Mouse (Mus musculus) limb, embryonic 12.5 days (tissue): ENCODE data around the gene Gm8122. TPM values are rescaled to one million over a fixed set of nuclear protein-coding genes. Genes with fewer than 3 reads are reported as not detected.
"Not testable (repeated sequence)": the region's sequence is repeated elsewhere in the genome, so short reads cannot be mapped to it uniquely, and the experiment has no call there.

Experiments
- ATAC-seq: fragments of 200-750 bp; cut with Nextera tagmentation; 2 replicates; pipeline ENCODE4 v1.8.0; 2017; ENCODE audit warnings: low read depth, moderate TSS enrichment; ENCODE audit not compliant: insufficient number of reproducible peaks, insufficient read depth, low FRiP score, low TSS enrichment
- H3K27ac ChIP-seq: fragments of 300-500 bp; sonication (generic); 2 replicates; pipeline ENCODE4 v1.5.1; 2016; ENCODE audit warnings: mild to moderate bottlenecking, moderate library complexity
- H3K27me3 ChIP-seq: fragments of 300-500 bp; sonication (generic); 2 replicates; pipeline ENCODE4 v1.6.1; 2016; ENCODE audit warnings: mild to moderate bottlenecking, moderate library complexity
- H3K36me3 ChIP-seq: fragments of 300-500 bp; sonication (generic); 2 replicates; pipeline ENCODE4 v1.6.1; 2016; ENCODE audit warnings: mild to moderate bottlenecking, moderate library complexity
- H3K4me1 ChIP-seq: fragments of 300-500 bp; sonication (generic); replicated peaks from 2 replicates; pipeline ENCODE4 v1.6.1; 2016
- H3K4me2 ChIP-seq: fragments of 300-500 bp; sonication (generic); 2 replicates; pipeline ENCODE4 v1.6.1; 2016; ENCODE audit warnings: mild to moderate bottlenecking, moderate library complexity
- H3K4me3 ChIP-seq: fragments of 300-500 bp; sonication (generic); replicated peaks from 2 replicates; pipeline ENCODE4 v1.5.1; 2016; ENCODE audit warnings: mild to moderate bottlenecking
- H3K9ac ChIP-seq: fragments of 300-500 bp; sonication (generic); replicated peaks from 2 replicates; pipeline ENCODE4 v1.6.1; 2016; ENCODE audit warnings: mild to moderate bottlenecking, moderate library complexity
- H3K9me3 ChIP-seq: fragments of 300-500 bp; sonication (generic); 2 replicates; pipeline ENCODE4 v1.6.1; 2016; ENCODE audit warnings: mild to moderate bottlenecking, moderate library complexity
- WGBS: fragments of 180-500 bp; shearing (Covaris S2); methylation state at CpG from one replicate; pipeline ENCODE4 v1.1.7; 2016; 5-methylcytosine and 5-hydroxymethylcytosine counted together
- polyA plus RNA-seq: library from polyadenylated mRNA; unstranded; fragments of >200 nt; fragmentation: Nextera tagmentation; extraction: Ambion mirVana; gene quantifications from 2 replicates; pipeline ENCODE4 v1.2.1, GENCODE M21; 2016

The Gm8122 gene
- polyA plus RNA-seq, 1 experiment from 2014 or later = not detected

- 34% methylated on average over 5 of the region's 6 CpGs for WGBS
- not testable (repeated sequence) for ATAC-seq, H3K9me3 ChIP-seq, H3K4me2 ChIP-seq, H3K4me1 ChIP-seq, H3K4me3 ChIP-seq, H3K27me3 ChIP-seq, H3K36me3 ChIP-seq, H3K27ac ChIP-seq, H3K9ac ChIP-seq
Observed at GRCm38 (mm10) chr14:43250549-43251253, 15.6 kb upstream of the Gm8122 start.

DNA sequence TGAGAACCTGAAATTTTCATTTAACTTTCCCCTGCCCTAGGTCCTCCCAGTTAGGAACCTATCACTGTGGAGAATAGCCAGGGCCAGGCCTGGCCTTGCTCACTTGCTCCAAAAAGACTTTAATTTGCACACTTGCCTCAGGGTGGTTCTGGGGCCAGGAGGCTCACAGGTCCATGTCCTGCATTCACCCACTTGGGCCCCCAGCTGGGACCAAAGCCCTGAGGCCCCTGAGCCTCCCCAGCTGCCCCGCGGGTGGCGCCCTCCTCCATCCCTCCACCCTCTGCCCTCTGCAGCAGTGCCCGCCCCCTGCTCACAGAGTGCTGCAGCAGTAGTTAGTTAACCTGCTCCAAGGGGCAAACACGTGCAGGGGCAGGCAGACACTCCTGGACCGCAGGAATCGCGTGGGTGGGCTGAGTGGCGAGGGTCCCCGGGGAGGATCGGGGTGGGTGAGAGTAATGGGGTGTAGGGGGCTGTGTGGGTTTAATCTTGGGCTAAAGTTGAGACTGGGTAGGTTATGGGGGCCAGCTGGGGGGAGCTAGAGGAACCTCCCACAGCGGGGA lies 14.6 kb upstream of the Gm8122 start:
- 23% methylated on average over 9 of the region's 12 CpGs for WGBS
- not testable (repeated sequence) for H3K9me3 ChIP-seq, H3K36me3 ChIP-seq, ATAC-seq, H3K4me1 ChIP-seq, H3K27ac ChIP-seq, H3K4me3 ChIP-seq, H3K27me3 ChIP-seq, H3K4me2 ChIP-seq, H3K9ac ChIP-seq

DNA sequence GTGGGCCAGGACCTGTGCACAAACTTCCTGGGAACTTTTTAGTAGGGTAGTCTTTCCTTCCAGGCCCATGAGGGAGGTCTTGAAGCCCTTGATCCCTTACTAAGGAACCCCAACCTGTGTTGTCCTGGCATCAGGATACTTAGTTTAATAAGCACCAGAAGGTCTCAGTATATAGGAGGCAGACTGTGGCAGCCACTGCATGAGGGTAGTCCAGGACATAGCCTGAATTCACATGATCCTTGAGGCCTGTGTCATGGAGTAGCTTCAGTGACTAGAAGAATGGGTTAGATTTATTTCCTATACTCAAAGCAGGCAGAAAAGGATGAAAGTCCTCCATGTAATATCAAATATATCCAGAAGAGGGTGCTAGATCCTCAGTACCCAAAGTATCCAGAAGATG lies 2.7 kb upstream of the Gm8122 start:
- not testable (repeated sequence) for H3K27me3 ChIP-seq, ATAC-seq, H3K27ac ChIP-seq, H3K4me2 ChIP-seq, H3K4me3 ChIP-seq, H3K9me3 ChIP-seq, H3K4me1 ChIP-seq, H3K36me3 ChIP-seq, H3K9ac ChIP-seq

Other genes with a start within 250 kb of the Gm8122 start
- gene Gm8082, start 241.7 kb downstream of the Gm8122 start, polyA plus RNA-seq = not detected in 2 replicates
- gene Gm10376, start 219.7 kb downstream of the Gm8122 start, polyA plus RNA-seq = not detected in 2 replicates
- gene Gm8094, start 158.7 kb downstream of the Gm8122 start, polyA plus RNA-seq = not detected in 2 replicates
- gene Gm8104, start 134.7 kb downstream of the Gm8122 start, polyA plus RNA-seq = 0.21 TPM in 1 of 2 replicates, not detected in the other
- gene Gm7233, start 55.4 kb downstream of the Gm8122 start, polyA plus RNA-seq = 0.26 TPM in 1 of 2 replicates, not detected in the other
- not detected in 2 replicates for gene Gm8126, start 23.3 kb upstream of the Gm8122 start, polyA plus RNA-seq
- not detected in 2 replicates for gene Gm9732, start 39.7 kb upstream of the Gm8122 start, polyA plus RNA-seq
- not detected in 2 replicates for gene Gm8127, start 58.5 kb upstream of the Gm8122 start, polyA plus RNA-seq
- gene 1700001F09Rik, start 112.5 kb upstream of the Gm8122 start, polyA plus RNA-seq = not detected in 2 replicates
- not detected in 2 replicates for gene Gm8138, start 181.0 kb upstream of the Gm8122 start, polyA plus RNA-seq